Mouse (Mus musculus) myocyte (in vitro differentiated cells): ENCODE data around the gene Cyth4. TPM values are rescaled to one million over a fixed set of nuclear protein-coding genes. Genes with fewer than 3 reads are reported as not detected.

ENCODE experiments used
- H3K27me3 ChIP-seq: one replicate; pipeline ENCODE4 v1.6.1; 2011; ENCODE audit not compliant: control insufficient read depth, insufficient read depth, insufficient read length
- H3K36me3 ChIP-seq: one replicate; pipeline ENCODE4 v1.6.1; 2011; ENCODE audit not compliant: control insufficient read depth, insufficient read depth
- H3K4me2 ChIP-seq: one replicate; pipeline ENCODE4 v1.6.1; 2011; ENCODE audit warnings: low read depth, control low read depth
- H3K4me3 ChIP-seq: one replicate; pipeline ENCODE4 v1.5.1; 2011; ENCODE audit warnings: mild to moderate bottlenecking, control low read depth, moderate library complexity
- H3K79me2 ChIP-seq: one replicate; pipeline ENCODE4 v1.6.1; 2011; ENCODE audit not compliant: control insufficient read depth, insufficient read depth
- H3ac ChIP-seq: one replicate; pipeline ENCODE4 v1.6.1; 2011; ENCODE audit not compliant: control insufficient read depth, insufficient read length
- CEBPB ChIP-seq: IDR thresholded peaks from 2 replicates; pipeline ENCODE4 v1.6.1; 2011; ENCODE audit warnings: mild to moderate bottlenecking, moderate library complexity; ENCODE audit not compliant: poor library complexity, insufficient read depth, severe bottlenecking
- E2F4 ChIP-seq: IDR thresholded peaks from one replicate; pipeline ENCODE4 v1.6.1; 2011; ENCODE audit warnings: mild to moderate bottlenecking, control low read depth, moderate library complexity; ENCODE audit not compliant: insufficient read depth
- MAX ChIP-seq: IDR thresholded peaks from one replicate; pipeline ENCODE4 v1.6.1; 2011; ENCODE audit warnings: low read depth, mild to moderate bottlenecking, control low read depth
- MYOD1 ChIP-seq, 3 experiments: IDR thresholded peaks; one replicate each; pipeline ENCODE4 v1.6.1; 2011; ENCODE audit warnings: control low read depth in 2 of 3, low read depth in 2 of 3, mild to moderate bottlenecking in 2 of 3, moderate library complexity in 1 of 3; ENCODE audit not compliant: insufficient read length in 2 of 3, control insufficient read depth in 1 of 3
- MYOG ChIP-seq, 3 experiments: IDR thresholded peaks; one replicate each; pipeline ENCODE4 v1.6.1; 2011; ENCODE audit warnings: control low read depth in 2 of 3, low read depth in 2 of 3, mild to moderate bottlenecking in 2 of 3; ENCODE audit not compliant: insufficient read length in 2 of 3, control insufficient read depth in 1 of 3, insufficient read depth in 1 of 3
- POLR2A ChIP-seq: IDR thresholded peaks from one replicate; pipeline ENCODE4 v1.6.1; 2011; ENCODE audit warnings: low read depth, mild to moderate bottlenecking, control low read depth, moderate library complexity; ENCODE audit not compliant: insufficient read length
- POLR2AphosphoS2 ChIP-seq: IDR thresholded peaks from one replicate; pipeline ENCODE4 v1.6.1; 2011; ENCODE audit warnings: low read depth, control low read depth; ENCODE audit not compliant: insufficient read length
- REST ChIP-seq: IDR thresholded peaks from one replicate; pipeline ENCODE4 v1.6.1; 2011; ENCODE audit warnings: mild to moderate bottlenecking, control low read depth, moderate library complexity; ENCODE audit not compliant: insufficient read depth, insufficient read length
- SRF ChIP-seq: IDR thresholded peaks from one replicate; pipeline ENCODE4 v1.6.1; 2011; ENCODE audit warnings: low read depth; ENCODE audit not compliant: control insufficient read depth, insufficient read length
- TCF12 ChIP-seq: IDR thresholded peaks from one replicate; pipeline ENCODE4 v1.6.1; 2011; ENCODE audit warnings: mild to moderate bottlenecking, control low read depth; ENCODE audit not compliant: poor library complexity, insufficient read depth, severe bottlenecking
- TCF3 ChIP-seq: IDR thresholded peaks from one replicate; pipeline ENCODE4 v1.6.1; 2011; ENCODE audit warnings: low read depth, control low read depth; ENCODE audit not compliant: insufficient read length
- USF1 ChIP-seq: IDR thresholded peaks from one replicate; pipeline ENCODE4 v1.6.1; 2011; ENCODE audit warnings: low read depth, mild to moderate bottlenecking, control low read depth, moderate library complexity
- polyA plus RNA-seq: library from polyadenylated mRNA; unstranded; fragments of >200 nt; fragmentation: generic; extraction: Trizol; gene quantifications from one replicate; pipeline ENCODE4 v1.2.1, GENCODE M21; 2012; ENCODE audit warnings: missing spikeins

Gene Cyth4
- polyA plus RNA-seq, 1 experiment: 0.10 TPM

GRCm38 (mm10) chr15:78563344-78563743, 33.5 kb upstream of the Cyth4 start:
- Histone ChIP-seq H3ac (no peak overlapping the region), H3K79me2 (no peaks in the 10 kb centered on the region), H3K4me3 (no peak overlapping the region), H3K4me2 (no peak overlapping the region), H3K36me3 (no peaks in the 10 kb centered on the region), H3K27me3 (peaks cover 51% of the 10 kb centered on the region)
- TF ChIP-seq POLR2A (no peak), POLR2AphosphoS2 (no peak), MYOG (IDR thresholded peaks at IDR 0.05; ENCODE audit: control insufficient read depth in 1 of 3, insufficient read depth in 1 of 3, insufficient read length in 2 of 3, low read depth in 2 of 3) (no peak), MAX (no peak), MYOD1 (IDR thresholded peaks at IDR 0.05; ENCODE audit: control insufficient read depth in 1 of 3, insufficient read length in 2 of 3, low read depth in 2 of 3) (no peak), REST (no peak), USF1 (no peak), TCF3 (no peak)

- Histone ChIP-seq H3ac (no peak overlapping the region), H3K79me2 (no peaks in the 10 kb centered on the region), H3K4me2 (no peak overlapping the region), H3K27me3 (peaks cover 51% of the 10 kb centered on the region), H3K4me3 (no peak overlapping the region), H3K36me3 (no peaks in the 10 kb centered on the region)
- TF ChIP-seq SRF: no peak
- TF ChIP-seq TCF12: no peak
- no peak for TF ChIP-seq MYOD1 (IDR thresholded peaks at IDR 0.05; ENCODE audit: control insufficient read depth in 1 of 3, insufficient read length in 2 of 3, low read depth in 2 of 3)
- TF ChIP-seq REST: no peak
- TF ChIP-seq USF1: no peak
- TF ChIP-seq MYOG (IDR thresholded peaks at IDR 0.05; ENCODE audit: control insufficient read depth in 1 of 3, insufficient read depth in 1 of 3, insufficient read length in 2 of 3, low read depth in 2 of 3): no peak
- TF ChIP-seq POLR2AphosphoS2: no peak
- TF ChIP-seq POLR2A: no peak
- no peak for TF ChIP-seq TCF3
- TF ChIP-seq CEBPB: no peak
- no peak for TF ChIP-seq E2F4
- TF ChIP-seq MAX: no peak
Measured at GRCm38 (mm10) chr15:78563937-78564336, 32.9 kb upstream of the Cyth4 start.

- H3K4me2 ChIP-seq: no peak overlapping the region
- H3K27me3 ChIP-seq: peaks cover 57% of the 10 kb centered on the region
- H3K4me3 ChIP-seq: no peak overlapping the region
- TF ChIP-seq TCF12 (no peak), SRF (no peak), MAX (no peak), CEBPB (no peak), POLR2A (no peak), USF1 (no peak), TCF3 (no peak), MYOG (IDR thresholded peaks at IDR 0.05; ENCODE audit: control insufficient read depth in 1 of 3, insufficient read depth in 1 of 3, insufficient read length in 2 of 3, low read depth in 2 of 3) (no peak), REST (no peak), E2F4 (no peak), MYOD1 (IDR thresholded peaks at IDR 0.05; ENCODE audit: control insufficient read depth in 1 of 3, insufficient read length in 2 of 3, low read depth in 2 of 3) (no peak), POLR2AphosphoS2 (no peak)
- H3K36me3 ChIP-seq: no peaks in the 10 kb centered on the region
- H3K79me2 ChIP-seq: no peaks in the 10 kb centered on the region
- H3ac ChIP-seq: no peak overlapping the region
Measured at GRCm38 (mm10) chr15:78564764-78565435, 31.9 kb upstream of the Cyth4 start.

DNA sequence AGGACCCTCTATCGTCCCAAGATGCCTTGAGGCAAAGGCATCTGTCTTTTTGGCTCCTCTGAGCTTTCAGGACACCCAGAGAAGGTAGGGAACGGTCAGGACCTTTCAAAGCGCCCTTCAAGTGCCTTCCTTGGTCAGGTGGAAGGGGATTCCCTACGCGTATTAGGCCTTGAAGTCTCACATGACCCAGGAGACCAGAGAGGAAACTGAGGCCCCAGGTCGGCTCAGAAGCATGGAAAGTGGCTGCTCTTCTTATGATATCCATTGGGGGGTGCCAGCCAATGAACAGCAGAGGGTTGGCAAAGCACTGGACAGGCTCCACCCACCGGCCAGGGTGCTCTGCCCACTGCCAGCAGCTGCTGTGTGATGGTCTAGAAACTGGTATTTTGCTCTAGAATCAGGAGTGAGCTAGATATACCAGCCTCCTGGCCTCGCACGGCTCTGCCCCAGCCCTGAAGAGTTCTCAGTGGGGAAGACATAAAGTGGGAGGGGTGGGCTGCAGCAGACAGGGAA, 29.2 kb upstream of the Cyth4 start:
- no peak overlapping the region for H3K4me3 ChIP-seq
- TF ChIP-seq POLR2A (no peak), MYOD1 (IDR thresholded peaks at IDR 0.05; ENCODE audit: control insufficient read depth in 1 of 3, insufficient read length in 2 of 3, low read depth in 2 of 3) (no peak), POLR2AphosphoS2 (no peak), REST (no peak)
- no peaks in the 10 kb centered on the region for H3K79me2 ChIP-seq
- no peaks in the 10 kb centered on the region for H3K36me3 ChIP-seq
- H3K4me2 ChIP-seq: no peak overlapping the region
- H3ac ChIP-seq: no peak overlapping the region
- peaks cover 74% of the 10 kb centered on the region for H3K27me3 ChIP-seq

- H3K79me2 ChIP-seq: no peaks in the 10 kb centered on the region
- TF ChIP-seq CEBPB (no peak), MYOG (IDR thresholded peaks at IDR 0.05; ENCODE audit: control insufficient read depth in 1 of 3, insufficient read depth in 1 of 3, insufficient read length in 2 of 3, low read depth in 2 of 3) (no peak), SRF (no peak), USF1 (no peak), POLR2AphosphoS2 (no peak), POLR2A (no peak), MYOD1 (IDR thresholded peaks at IDR 0.05; ENCODE audit: control insufficient read depth in 1 of 3, insufficient read length in 2 of 3, low read depth in 2 of 3) (no peak), REST (no peak), MAX (no peak), E2F4 (no peak), TCF12 (no peak), TCF3 (no peak)
- H3ac ChIP-seq: no peak overlapping the region
- no peak overlapping the region for H3K4me3 ChIP-seq
- peaks cover 82% of the 10 kb centered on the region for H3K27me3 ChIP-seq
- no peak overlapping the region for H3K4me2 ChIP-seq
- H3K36me3 ChIP-seq: no peaks in the 10 kb centered on the region
Measured at GRCm38 (mm10) chr15:78570170-78570569, 26.7 kb upstream of the Cyth4 start.
